Mouse (Mus musculus) kidney, adult 2 months (tissue): ENCODE results near the gene Rab20. TPM values are rescaled to one million over a fixed set of nuclear protein-coding genes. Genes with fewer than 3 reads are reported as not detected.
A peak's percentile ranks its signal among the peaks of the same experiment; 100 is the strongest.
"Not testable (repeated sequence)": the region's sequence is repeated elsewhere in the genome, so short reads cannot be mapped to it uniquely, and the experiment has no call there.

Experiments
- DNase-seq: peaks from one replicate; pipeline ENCODE4 v3.0.0; 2021
- H3K27ac ChIP-seq: fragments of 200-500 bp; 2 replicates; pipeline ENCODE4 v1.5.1; 2012; ENCODE audit warnings: low read depth, low read length, control low read depth, inconsistent platforms; ENCODE audit not compliant: insufficient read depth
- H3K27me3 ChIP-seq: fragments of 200-500 bp; replicated peaks from 2 replicates; pipeline ENCODE4 v1.6.1; 2012; ENCODE audit warnings: mild to moderate bottlenecking, moderate library complexity, low read length, inconsistent platforms; ENCODE audit not compliant: control insufficient read depth, insufficient read depth
- H3K36me3 ChIP-seq: fragments of 200-500 bp; 2 replicates; pipeline ENCODE4 v1.6.1; 2012; ENCODE audit warnings: mild to moderate bottlenecking, moderate library complexity, low read length, inconsistent platforms; ENCODE audit not compliant: control insufficient read depth, insufficient read depth
- H3K4me1 ChIP-seq: fragments of 200-500 bp; 2 replicates; pipeline ENCODE4 v1.6.1; 2011; ENCODE audit warnings: low read length; ENCODE audit not compliant: control insufficient read depth, insufficient read depth
- H3K4me3 ChIP-seq: fragments of 200-500 bp; 2 replicates; pipeline ENCODE4 v1.5.1; 2011; ENCODE audit warnings: mild to moderate bottlenecking, low read depth, low read length, control low read depth; ENCODE audit not compliant: insufficient read depth
- CTCF ChIP-seq: fragments of 200-500 bp; conservative IDR thresholded peaks from 2 replicates; pipeline ENCODE4 v1.5.1; 2011; ENCODE audit warnings: low read depth, mild to moderate bottlenecking, control low read depth, low read length, moderate library complexity, mixed read lengths; ENCODE audit not compliant: insufficient read depth, insufficient read length
- POLR2A ChIP-seq: fragments of 200-500 bp; IDR thresholded peaks from one replicate; pipeline ENCODE4 v1.6.1; 2011; ENCODE audit warnings: low read depth, low read length, control low read depth
- WGBS: fragments of 180-500 bp; shearing (Covaris S2); methylation state at CpG from one replicate; pipeline ENCODE4 v1.1.7; 2018; 5-methylcytosine and 5-hydroxymethylcytosine counted together
- polyA plus RNA-seq: library from polyadenylated mRNA; depleted of rRNA; stranded (reverse); fragments of >200 nt; gene quantifications from 2 replicates; pipeline ENCODE4 v1.2.3, GENCODE M21; 2012

Gene Rab20
- polyA plus RNA-seq, 1 experiment: 76.5 TPM

- peak overlapping the region; percentile 92 for H3K27ac ChIP-seq
- TF ChIP-seq POLR2A: no peak
- no peak for TF ChIP-seq CTCF
- peaks cover 55% of the 10 kb centered on the region for H3K4me1 ChIP-seq
- H3K36me3 ChIP-seq: peaks cover 2% of the 10 kb centered on the region; the same call in 1 of the 2 replicates
- peak; percentile 96 for DNase-seq
- no peaks in the 10 kb centered on the region for H3K27me3 ChIP-seq
- WGBS: 33% methylated on average over 8 of the region's 8 CpGs
- no peak overlapping the region for H3K4me3 ChIP-seq
These were observed 7.2 kb downstream of the Rab20 start for GRCm38 (mm10) chr8:11471309-11471708.

- TF ChIP-seq CTCF: no peak
- TF ChIP-seq POLR2A: no peak
- 33% methylated on average over 7 of the region's 7 CpGs for WGBS
- Histone ChIP-seq H3K4me1 (peaks cover 54% of the 10 kb centered on the region), H3K36me3 (peaks cover 2% of the 10 kb centered on the region; the same call in 1 of the 2 replicates), H3K27me3 (no peaks in the 10 kb centered on the region), H3K4me3 (no peak overlapping the region), H3K27ac (peak overlapping the region; percentile 92)
- DNase-seq: peak; percentile 45
These were observed 7.8 kb downstream of the Rab20 start for GRCm38 (mm10) chr8:11470694-11471093.

GRCm38 (mm10) chr8:11469095-11469494, 9.4 kb downstream of the Rab20 start:
- WGBS: 11% methylated on average over 3 of the region's 3 CpGs
- Histone ChIP-seq H3K4me3 (no peak overlapping the region), H3K27me3 (no peaks in the 10 kb centered on the region), H3K36me3 (peaks cover 2% of the 10 kb centered on the region; the same call in 1 of the 2 replicates), H3K27ac (peak overlapping the region; percentile 92), H3K4me1 (peaks cover 53% of the 10 kb centered on the region)
- DNase-seq: peak; percentile 86
- TF ChIP-seq POLR2A (no peak), CTCF (peak; percentile 88)

- DNase-seq, H3K4me3 ChIP-seq, H3K36me3 ChIP-seq, H3K27me3 ChIP-seq: not testable (repeated sequence)
- peak overlapping the region; percentile 44 for H3K27ac ChIP-seq
- 92% methylated on average over 5 of the region's 5 CpGs for WGBS
- peaks cover 56% of the 10 kb centered on the region for H3K4me1 ChIP-seq
These were observed 12.0 kb downstream of the Rab20 start for GRCm38 (mm10) chr8:11466528-11466927.

GRCm38 (mm10) chr8:11465619-11466018, 12.9 kb downstream of the Rab20 start:
- no peaks in the 10 kb centered on the region for H3K27me3 ChIP-seq
- 96% methylated on average over 4 of the region's 4 CpGs for WGBS
- H3K4me1 ChIP-seq: peaks cover 49% of the 10 kb centered on the region
- no peak for DNase-seq
- peak overlapping the region; percentile 44; the same call in 1 of the 2 replicates for H3K27ac ChIP-seq
- no peak overlapping the region for H3K4me3 ChIP-seq
- no peak for TF ChIP-seq CTCF
- no peak for TF ChIP-seq POLR2A
- peaks cover 2% of the 10 kb centered on the region; the same call in 1 of the 2 replicates for H3K36me3 ChIP-seq

GRCm38 (mm10) chr8:11464707-11464964, 13.9 kb downstream of the Rab20 start:
- Histone ChIP-seq H3K27me3 (no peaks in the 10 kb centered on the region), H3K36me3 (peaks cover 2% of the 10 kb centered on the region; the same call in 1 of the 2 replicates), H3K4me3 (no peak overlapping the region), H3K4me1 (peaks cover 51% of the 10 kb centered on the region), H3K27ac (peak overlapping the region; percentile 82)
- WGBS: 39% methylated on average over 3 of the region's 3 CpGs
- DNase-seq: no peak
- TF ChIP-seq POLR2A: no peak
- no peak for TF ChIP-seq CTCF

GRCm38 (mm10) chr8:11463889-11464706, 14.4 kb downstream of the Rab20 start:
- Histone ChIP-seq H3K4me1 (peaks cover 51% of the 10 kb centered on the region), H3K4me3 (no peak overlapping the region), H3K27ac (peak overlapping the region; percentile 82), H3K36me3 (peaks cover 2% of the 10 kb centered on the region; the same call in 1 of the 2 replicates), H3K27me3 (no peaks in the 10 kb centered on the region)
- 32% methylated on average over 12 of the region's 12 CpGs for WGBS
- no peak for TF ChIP-seq CTCF
- TF ChIP-seq POLR2A: no peak
- peak; percentile 86 for DNase-seq

- no peaks in the 10 kb centered on the region for H3K27me3 ChIP-seq
- peak overlapping the region; percentile 82 for H3K27ac ChIP-seq
- WGBS: 61% methylated on average over 2 of the region's 2 CpGs
- peaks cover 2% of the 10 kb centered on the region; the same call in 1 of the 2 replicates for H3K36me3 ChIP-seq
- H3K4me3 ChIP-seq: no peak overlapping the region
- H3K4me1 ChIP-seq: peaks cover 57% of the 10 kb centered on the region
- DNase-seq: no peak
- TF ChIP-seq POLR2A (no peak), CTCF (no peak)
These were observed 15.0 kb downstream of the Rab20 start for GRCm38 (mm10) chr8:11463541-11463888.
